Mouse (Mus musculus) midbrain, embryonic 10.5 days (tissue): ENCODE results near the gene Cfap77. TPM values are rescaled to one million over a fixed set of nuclear protein-coding genes. Genes with fewer than 3 reads are reported as not detected.

Experiments
- DNase-seq: peaks from one replicate; pipeline ENCODE4 v3.0.0-alpha.2; 2017; ENCODE audit warnings: low spot score
- H3K27ac ChIP-seq: fragments of 300-500 bp; sonication (generic); replicated peaks from 2 replicates; pipeline ENCODE4 v1.5.1; 2016; ENCODE audit warnings: mild to moderate bottlenecking
- H3K27me3 ChIP-seq: fragments of 300-500 bp; sonication (generic); 2 replicates; pipeline ENCODE4 v1.6.1; 2016; ENCODE audit warnings: low read depth, mild to moderate bottlenecking; ENCODE audit not compliant: poor library complexity, severe bottlenecking
- H3K36me3 ChIP-seq: fragments of 300-500 bp; sonication (generic); 2 replicates; pipeline ENCODE4 v1.6.1; 2016; ENCODE audit warnings: mild to moderate bottlenecking, moderate library complexity
- H3K4me1 ChIP-seq: fragments of 300-500 bp; sonication (generic); 2 replicates; pipeline ENCODE4 v1.6.1; 2016
- H3K4me3 ChIP-seq: fragments of 300-500 bp; sonication (generic); 2 replicates; pipeline ENCODE4 v1.5.1; 2016; ENCODE audit warnings: mild to moderate bottlenecking, moderate library complexity
- H3K9me3 ChIP-seq: fragments of 300-500 bp; sonication (generic); replicated peaks from 2 replicates; pipeline ENCODE4 v1.6.1; 2016; ENCODE audit warnings: mild to moderate bottlenecking
- WGBS: fragments of 180-500 bp; shearing (Covaris S2); methylation state at CpG from one replicate; pipeline ENCODE4 v1.1.7; 2016; 5-methylcytosine and 5-hydroxymethylcytosine counted together
- polyA plus RNA-seq: library from polyadenylated mRNA; unstranded; fragments of >200 nt; fragmentation: Nextera tagmentation; extraction: Ambion mirVana; gene quantifications from 2 replicates; pipeline ENCODE4 v1.2.1, GENCODE M21; 2016

Gene Cfap77
- polyA plus RNA-seq, 1 experiment from 2014 or later, result 2.4 TPM

DNA sequence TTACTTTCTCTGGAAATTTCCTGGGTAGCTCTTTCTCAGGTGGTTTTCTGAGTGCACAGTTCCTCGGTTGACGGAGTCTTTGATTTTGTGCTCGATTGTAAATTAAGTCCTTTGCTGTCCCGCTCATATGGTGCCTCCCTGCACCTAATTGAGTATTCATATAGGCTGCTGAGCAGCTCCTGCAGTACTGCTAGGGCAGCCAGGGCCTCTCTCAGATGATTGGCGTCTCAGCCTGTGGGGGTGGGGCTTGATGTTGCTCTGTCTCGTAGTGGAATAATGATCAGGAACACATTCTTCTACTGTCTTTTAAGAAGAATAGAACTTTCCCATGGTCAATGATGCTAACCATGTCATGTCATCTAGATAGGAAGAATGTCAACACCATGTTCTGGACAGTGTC is 109.5 kb downstream of the Cfap77 start:
- DNase-seq, result no peak
- WGBS, result 79% methylated on average over 6 of the region's 6 CpGs
- Histone ChIP-seq H3K4me1 (peaks cover 33% of the 10 kb centered on the region), H3K27me3 (peaks cover 49% of the 10 kb centered on the region), H3K27ac (no peak overlapping the region), H3K9me3 (no peaks in the 10 kb centered on the region), H3K36me3 (no peaks in the 10 kb centered on the region), H3K4me3 (no peak overlapping the region)

DNA sequence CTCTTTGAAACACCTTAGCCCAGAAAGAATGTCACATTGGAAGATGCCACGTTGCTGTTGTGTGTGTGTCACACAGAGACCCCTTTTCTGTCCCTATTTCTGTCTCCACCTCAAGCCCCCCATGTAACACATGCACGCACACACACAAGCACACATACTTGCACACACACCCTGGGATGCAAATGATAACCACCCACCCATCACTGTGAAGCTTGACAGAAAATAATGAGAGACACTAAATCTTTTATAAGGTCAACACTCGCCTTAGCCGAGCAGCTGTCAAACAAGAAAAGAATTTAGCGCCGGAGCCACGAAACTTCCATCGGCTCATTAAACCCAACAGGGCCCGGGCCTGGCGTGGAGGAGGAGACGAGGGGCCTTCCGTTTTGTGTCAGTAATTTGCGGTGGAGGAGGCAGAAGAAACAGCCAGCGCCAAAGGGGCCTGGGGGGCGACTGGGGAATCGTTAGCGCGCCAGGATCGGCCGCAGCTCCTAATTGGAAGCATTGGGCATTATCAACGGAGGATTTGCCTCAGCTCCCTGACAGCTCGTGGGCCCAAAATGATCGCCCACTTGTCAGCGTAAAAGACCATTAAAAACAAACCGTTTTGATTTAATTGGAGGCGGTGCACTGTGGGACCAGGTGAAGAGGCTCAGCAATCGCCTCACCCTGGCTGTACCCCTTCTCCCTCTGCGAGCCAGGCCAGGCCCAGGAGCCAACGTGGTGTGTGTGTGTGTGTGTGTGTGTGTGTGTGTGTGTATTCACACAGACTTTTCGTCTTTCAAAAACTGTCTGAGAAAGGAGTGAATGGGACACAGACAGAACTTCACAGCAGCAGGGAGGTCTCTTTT is 111.0 kb downstream of the Cfap77 start:
- no peak overlapping the region; the same call in 1 of the 2 replicates for H3K4me3 ChIP-seq
- H3K27ac ChIP-seq, result peak overlapping the region; percentile 28; the same call in 1 of the 2 replicates
- H3K4me1 ChIP-seq, result peaks cover 40% of the 10 kb centered on the region
- H3K9me3 ChIP-seq, result no peaks in the 10 kb centered on the region
- H3K36me3 ChIP-seq, result no peaks in the 10 kb centered on the region
- 66% methylated on average over 30 of the region's 30 CpGs for WGBS
- no peak for DNase-seq
- peaks cover 53% of the 10 kb centered on the region for H3K27me3 ChIP-seq

DNA sequence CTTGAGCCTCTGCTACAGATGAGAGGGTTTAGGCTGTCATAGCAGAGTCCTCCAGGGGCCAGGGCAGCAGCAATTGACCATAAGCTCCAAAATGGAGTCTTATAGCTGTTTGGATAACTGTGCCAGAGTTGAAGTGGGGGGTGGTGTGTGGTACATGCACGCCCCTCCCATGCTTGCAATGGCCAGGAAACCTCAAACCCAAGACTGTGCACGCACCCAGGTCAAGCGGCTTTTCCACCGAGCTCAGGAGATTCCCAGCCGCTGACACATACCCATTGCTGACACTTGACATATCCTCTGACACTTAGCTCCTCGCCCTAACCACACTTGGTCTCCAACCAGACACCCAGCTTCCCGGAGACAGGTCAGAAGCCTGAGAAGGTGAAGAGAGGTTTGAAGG is 115.9 kb downstream of the Cfap77 start:
- Histone ChIP-seq H3K4me3 (no peak overlapping the region), H3K4me1 (peaks cover 27% of the 10 kb centered on the region), H3K27ac (no peak overlapping the region), H3K27me3 (peaks cover 29% of the 10 kb centered on the region), H3K9me3 (no peaks in the 10 kb centered on the region), H3K36me3 (no peaks in the 10 kb centered on the region)
- WGBS, result 87% methylated on average over 7 of the region's 7 CpGs
- no peak for DNase-seq

DNA sequence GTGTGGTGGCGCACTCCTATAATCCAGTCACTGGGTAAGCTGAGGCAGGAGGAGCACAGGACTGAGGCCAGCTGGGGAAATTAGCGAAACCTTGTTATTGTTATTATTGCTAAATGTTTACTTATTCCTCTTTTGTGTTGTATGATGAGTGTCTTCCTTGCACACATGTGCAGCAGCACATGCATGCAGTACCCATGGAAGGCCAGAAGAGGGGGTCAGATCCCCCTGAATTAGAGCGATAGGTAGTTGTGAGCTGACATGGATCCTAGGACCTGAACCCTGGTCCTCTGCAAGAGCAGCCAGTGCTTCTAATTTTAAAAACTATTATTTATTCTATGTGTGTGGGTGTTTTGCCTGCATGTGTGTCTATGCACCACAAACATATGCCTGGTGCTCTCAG is 124.3 kb downstream of the Cfap77 start:
- H3K4me3 ChIP-seq, result no peak overlapping the region
- H3K27me3 ChIP-seq, result peaks cover 47% of the 10 kb centered on the region
- peaks cover 7% of the 10 kb centered on the region for H3K4me1 ChIP-seq
- no peak for DNase-seq
- H3K9me3 ChIP-seq, result no peaks in the 10 kb centered on the region
- WGBS, result 93% methylated on average over 3 of the region's 3 CpGs
- no peak overlapping the region for H3K27ac ChIP-seq
- no peaks in the 10 kb centered on the region for H3K36me3 ChIP-seq

DNA sequence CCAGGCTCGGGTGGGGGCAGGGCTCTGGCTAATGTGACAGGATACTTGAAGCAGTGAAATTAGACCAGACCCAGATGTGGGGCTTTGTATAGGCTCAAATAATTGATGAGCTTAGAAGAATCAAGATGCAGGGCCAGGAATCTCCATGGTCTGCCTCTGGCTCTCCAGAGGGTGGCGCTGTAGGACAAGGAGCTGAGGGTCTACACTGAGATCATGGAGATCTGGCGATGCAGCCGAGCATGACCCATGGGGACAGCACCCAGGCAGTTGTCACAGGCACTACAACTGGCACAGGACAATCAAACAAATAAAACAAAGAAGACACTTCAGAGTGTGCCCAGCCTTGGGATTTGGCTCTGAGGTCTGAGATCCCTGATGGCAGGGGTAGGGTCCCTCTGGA is 131.0 kb downstream of the Cfap77 start:
- Histone ChIP-seq H3K4me3 (no peak overlapping the region), H3K4me1 (peaks cover 8% of the 10 kb centered on the region; the same call in 1 of the 2 replicates), H3K9me3 (no peaks in the 10 kb centered on the region), H3K27ac (no peak overlapping the region), H3K27me3 (peaks cover 94% of the 10 kb centered on the region), H3K36me3 (no peaks in the 10 kb centered on the region)
- 2% methylated on average over 4 of the region's 4 CpGs for WGBS
- peak; percentile 84 for DNase-seq

DNA sequence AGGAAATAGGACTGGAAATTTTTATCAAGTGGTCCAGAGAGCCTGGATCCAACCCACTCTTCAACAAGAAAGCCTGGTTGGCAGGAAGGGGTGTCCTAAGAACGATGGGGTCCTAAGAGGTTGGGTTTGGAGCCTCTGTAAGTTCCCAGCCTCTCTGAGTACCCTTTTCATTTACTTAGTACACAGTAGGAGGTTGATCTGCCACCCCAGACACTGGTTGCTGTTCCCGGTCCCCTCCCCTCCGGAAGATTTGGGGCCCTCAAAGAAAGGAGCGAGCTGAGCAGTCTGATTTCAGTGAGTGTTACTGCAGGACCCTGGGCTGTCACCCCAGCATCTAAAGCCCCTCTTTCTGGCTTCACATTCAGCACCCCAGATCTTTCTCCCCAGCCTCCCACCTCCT is 135.9 kb downstream of the Cfap77 start:
- Histone ChIP-seq H3K4me1 (peaks cover 41% of the 10 kb centered on the region), H3K9me3 (no peaks in the 10 kb centered on the region), H3K27ac (peak overlapping the region; percentile 86; the same call in 1 of the 2 replicates), H3K4me3 (peak overlapping the region; percentile 53; the same call in 1 of the 2 replicates), H3K27me3 (peaks cover 99% of the 10 kb centered on the region), H3K36me3 (no peaks in the 10 kb centered on the region)
- DNase-seq, result no peak
- 0% methylated on average over 4 of the region's 4 CpGs for WGBS

DNA sequence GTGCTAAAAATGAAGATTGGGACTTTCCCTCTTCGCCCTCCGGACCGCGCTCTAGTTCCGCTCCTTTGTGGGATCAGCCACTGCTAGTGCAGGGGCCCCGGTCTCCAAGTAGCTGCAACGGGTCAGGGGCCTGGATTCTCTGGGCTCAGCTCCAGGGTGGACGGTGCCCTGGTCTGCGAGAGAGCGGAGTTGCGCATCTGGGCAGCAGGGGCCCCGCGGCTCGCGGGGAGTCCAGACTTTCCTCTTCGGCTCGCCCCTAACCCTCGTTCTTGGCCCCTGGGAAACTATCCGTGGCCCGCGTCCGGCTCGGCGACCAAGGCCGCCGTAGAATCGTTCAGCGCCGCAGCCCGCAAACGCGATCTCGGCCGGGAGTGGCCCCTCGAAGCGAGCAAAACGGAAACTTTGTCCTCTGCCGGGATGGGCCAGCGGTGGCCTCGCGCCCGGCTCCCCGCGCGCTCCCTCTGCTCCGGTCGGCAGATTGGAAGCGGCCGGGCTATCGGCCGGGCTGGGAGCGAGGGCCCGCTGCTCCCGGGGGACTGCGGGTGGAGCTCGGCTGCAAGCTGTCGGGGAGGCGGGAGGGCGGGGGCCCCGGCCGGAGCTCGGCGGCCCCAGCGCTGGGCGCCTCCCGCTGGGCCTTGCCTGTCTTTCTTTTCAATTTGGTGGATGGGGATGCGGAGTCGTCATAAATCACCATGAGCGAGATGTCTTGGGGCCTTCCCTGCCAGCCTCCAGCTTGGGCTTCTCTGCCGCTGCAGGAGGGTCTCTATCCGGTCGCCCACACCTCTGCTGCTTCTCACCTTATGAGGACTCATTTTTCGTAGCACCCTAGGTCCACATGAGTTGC is 137.1 kb downstream of the Cfap77 start:
- Histone ChIP-seq H3K36me3 (no peaks in the 10 kb centered on the region), H3K9me3 (no peaks in the 10 kb centered on the region), H3K27ac (peak overlapping the region; percentile 86), H3K4me3 (peak overlapping the region; percentile 53), H3K4me1 (peaks cover 40% of the 10 kb centered on the region), H3K27me3 (peaks cover 100% of the 10 kb centered on the region)
- DNase-seq, result peak; percentile 62
- under 1% methylated on average over 73 of the region's 73 CpGs for WGBS

DNA sequence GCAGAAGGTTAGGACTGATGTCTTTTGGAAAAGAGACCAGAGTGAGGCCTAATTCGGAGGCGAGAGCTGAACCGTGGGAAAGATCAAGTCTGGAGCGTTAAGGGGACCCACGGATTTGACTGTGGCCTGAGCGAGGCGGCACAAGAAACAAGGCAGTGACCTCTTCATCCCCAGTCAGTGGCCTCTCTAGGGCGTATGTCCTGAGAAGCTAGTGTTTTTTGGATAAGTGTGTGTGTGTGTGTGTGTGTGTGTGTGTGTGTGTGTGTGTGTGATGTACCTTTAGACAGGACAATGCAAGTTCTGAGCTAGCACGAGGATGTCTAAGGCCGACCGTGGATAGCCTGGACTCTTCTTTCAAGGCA is 137.7 kb downstream of the Cfap77 start:
- Histone ChIP-seq H3K36me3 (no peaks in the 10 kb centered on the region), H3K27me3 (peaks cover 100% of the 10 kb centered on the region), H3K4me3 (peak overlapping the region; percentile 53), H3K9me3 (no peaks in the 10 kb centered on the region), H3K4me1 (peaks cover 44% of the 10 kb centered on the region), H3K27ac (peak overlapping the region; percentile 86)
- 2% methylated on average over 11 of the region's 11 CpGs for WGBS
- DNase-seq, result no peak

DNA sequence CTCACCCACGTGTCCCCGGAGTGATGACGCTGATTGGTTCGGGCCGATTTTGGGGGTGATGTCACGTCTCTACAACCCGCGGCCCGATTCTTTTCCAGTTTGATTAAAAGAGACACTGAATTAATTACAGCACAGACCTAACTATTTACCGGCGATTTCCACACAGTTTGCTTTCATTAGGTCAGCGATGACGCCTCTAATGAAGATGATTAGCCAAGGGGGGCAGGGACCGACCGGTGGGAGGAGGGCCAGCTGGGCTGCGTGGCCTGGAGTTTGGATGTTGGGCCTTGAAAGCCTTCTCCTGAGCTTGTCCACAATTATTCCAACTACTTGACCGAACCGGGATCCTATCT is 138.4 kb downstream of the Cfap77 start, which contains the start of gene Barhl1:
TSS of gene Barhl1 (minus strand) at position 156 of the 353 bp plus-strand sequence.
- no peaks in the 10 kb centered on the region for H3K36me3 ChIP-seq
- no peaks in the 10 kb centered on the region for H3K9me3 ChIP-seq
- WGBS, result 2% methylated on average over 18 of the region's 18 CpGs
- H3K27ac ChIP-seq, result peak within 1 kb of the TSS; percentile 86
- peak; percentile 36 for DNase-seq
- H3K4me1 ChIP-seq, result peaks cover 51% of the 10 kb centered on the region
- peak within 1 kb of the TSS; percentile 53 for H3K4me3 ChIP-seq
- H3K27me3 ChIP-seq, result peaks cover 100% of the 10 kb centered on the region

DNA sequence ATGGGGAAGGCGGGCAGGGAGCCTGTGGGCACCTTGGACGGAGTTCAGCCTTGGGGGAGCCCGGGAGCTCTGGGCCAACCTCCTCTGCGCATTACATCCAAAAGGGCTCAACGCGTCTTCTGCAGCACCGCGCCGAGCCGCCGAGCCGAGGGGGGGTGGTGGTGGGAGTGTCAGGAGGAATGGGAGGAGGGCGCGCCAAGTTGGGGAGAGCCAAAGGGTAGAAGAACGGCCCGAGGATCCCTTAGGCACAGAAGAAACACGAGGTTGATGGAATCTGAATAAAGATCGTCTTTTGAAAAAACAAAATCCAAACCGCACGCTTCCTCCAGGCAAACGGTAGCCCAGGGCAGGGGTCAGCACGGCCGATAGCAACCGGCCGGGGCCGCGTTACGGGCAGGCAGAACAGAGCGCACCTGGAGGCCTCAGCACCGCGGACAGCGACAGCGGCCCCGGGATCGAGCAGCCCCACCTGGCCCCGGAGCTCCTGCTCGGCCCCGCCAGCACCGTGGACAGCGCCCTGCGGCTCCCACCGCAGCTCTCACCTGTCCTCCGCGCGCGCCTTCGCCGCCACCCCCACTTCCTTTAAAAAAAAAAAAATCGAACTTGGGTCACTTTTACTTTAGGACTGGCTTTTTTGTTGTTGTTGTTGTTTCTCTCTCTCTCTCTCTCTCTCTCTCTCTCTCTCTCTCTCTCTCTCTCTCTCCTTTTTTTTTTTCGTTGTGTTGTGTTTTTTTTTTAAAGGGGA is 138.9 kb downstream of the Cfap77 start:
- Histone ChIP-seq H3K4me3 (peak overlapping the region; percentile 53), H3K27me3 (peaks cover 100% of the 10 kb centered on the region), H3K4me1 (peaks cover 56% of the 10 kb centered on the region), H3K36me3 (no peaks in the 10 kb centered on the region), H3K9me3 (no peaks in the 10 kb centered on the region), H3K27ac (peak overlapping the region; percentile 84)
- DNase-seq, result peak; percentile 57
- under 1% methylated on average over 50 of the region's 50 CpGs for WGBS

DNA sequence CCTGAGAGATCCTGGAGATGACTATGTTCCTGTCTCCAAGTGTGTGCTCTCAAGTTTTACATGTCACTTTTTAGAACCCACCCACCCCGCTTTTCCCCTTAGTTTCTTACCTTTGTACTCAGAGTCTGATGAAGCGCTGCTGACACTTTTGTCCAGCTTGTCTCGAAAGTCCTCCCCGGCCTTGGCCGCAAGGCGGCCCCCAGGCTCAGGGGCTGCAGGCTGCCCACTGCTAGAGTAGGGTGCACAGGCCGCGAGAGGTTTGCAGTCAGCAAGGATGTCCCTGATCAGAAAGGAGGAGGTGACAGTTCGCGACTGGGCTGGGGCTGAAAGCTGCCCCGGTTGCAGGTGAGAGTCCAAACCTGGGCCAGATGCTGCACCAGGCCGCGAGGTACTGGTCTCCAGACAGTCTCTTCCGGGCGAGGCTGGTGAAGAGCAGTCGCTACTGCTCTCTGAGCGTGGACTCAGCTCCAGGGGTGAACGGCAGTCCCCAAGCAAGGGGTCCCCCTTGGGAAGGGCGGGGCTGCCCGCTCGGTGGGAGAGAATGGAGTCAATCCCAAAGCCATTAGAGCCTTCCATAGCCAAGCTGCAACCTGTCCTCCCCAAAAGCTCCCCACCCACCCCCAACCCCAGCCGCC is 139.6 kb downstream of the Cfap77 start:
- Histone ChIP-seq H3K4me1 (peaks cover 59% of the 10 kb centered on the region), H3K36me3 (no peaks in the 10 kb centered on the region), H3K4me3 (peak overlapping the region; percentile 53), H3K27ac (peak overlapping the region; percentile 84), H3K27me3 (peaks cover 100% of the 10 kb centered on the region), H3K9me3 (no peaks in the 10 kb centered on the region)
- WGBS, result 2% methylated on average over 22 of the region's 22 CpGs
- peak; percentile 43 for DNase-seq

DNA sequence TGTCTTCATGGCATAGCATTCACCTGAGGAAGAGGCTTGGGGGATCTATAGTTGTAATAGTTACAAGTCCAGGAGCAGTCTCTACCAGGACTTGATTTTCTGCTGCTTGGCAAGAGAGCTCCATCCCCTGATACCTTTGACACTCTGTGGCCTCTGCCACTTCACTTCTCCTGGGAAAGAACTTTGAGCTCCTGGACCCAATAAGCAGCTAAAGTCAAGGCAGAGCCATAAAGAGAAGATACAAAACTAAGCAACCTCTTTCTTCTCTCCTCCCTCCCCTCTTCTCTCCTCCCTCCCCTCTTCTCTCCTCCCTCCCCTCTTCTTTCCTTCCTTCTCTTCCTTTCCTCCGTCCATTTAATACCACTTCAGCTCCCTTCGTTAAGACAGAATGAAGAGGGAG is 140.7 kb downstream of the Cfap77 start:
- H3K4me1 ChIP-seq, result peaks cover 62% of the 10 kb centered on the region
- H3K4me3 ChIP-seq, result peak overlapping the region; percentile 53
- WGBS, result 0% methylated on average over 2 of the region's 2 CpGs

More for the DNA sequence above, 140.7 kb downstream of the Cfap77 start:
- Histone ChIP-seq H3K27ac (peak overlapping the region; percentile 84), H3K27me3 (peaks cover 100% of the 10 kb centered on the region), H3K36me3 (no peaks in the 10 kb centered on the region), H3K9me3 (no peaks in the 10 kb centered on the region)
- DNase-seq, result no peak
